ENCODE assay signal across 13 mouse cellular contexts in genomic region chr2:26549801-26550200, GRCm38 (mm10). TPM values are rescaled to one million over a fixed set of nuclear protein-coding genes. Genes with fewer than 3 reads are reported as not detected.
DNase-seq lines count a peak whose midpoint lies in the region; ATAC-seq and TF ChIP-seq lines count a peak whose summit lies in the region.
"Had no signal": no experiment of that assay in that cellular context is flagged by ENCODE, and none has a peak within 500 bp of the region (broad histone marks: within the 10 kb centered on the region; RNA-seq: fewer than 3 reads in every experiment).

No protein-coding gene starts in this region.

- no peak overlapping the region for H3K9ac ChIP-seq in midbrain, embryonic 16.5 days (ENCODE audit: low read depth, low read length)
- no peak overlapping the region for H3K9ac ChIP-seq in liver, embryonic 15.5 days
- H3K9ac ChIP-seq: forebrain, embryonic 15.5 days; hindbrain, embryonic 13.5 days had no signal

- peak; percentile 27 to 64 for DNase-seq in heart, adult 18-20 months
- DNase-seq in heart, postnatal 36 days = no peak
- DNase-seq in midbrain, embryonic 10.5 days (ENCODE audit: low spot score) = no peak
- no peak for DNase-seq in cerebellum, adult 2 months
- DNase-seq in yolk sac, embryonic 10.5 days (ENCODE audit: low spot score) = no peak
- DNase-seq: cerebellum, adult 9-11 months had no signal

- 0 out of 2 replicates have a peak overlapping the region, but pooled peaks have one; percentile 38 for H3K27ac ChIP-seq in midbrain, embryonic 10.5 days (replicated peaks)
- H3K27ac ChIP-seq in midbrain, embryonic 16.5 days (ENCODE audit: low read length) = no peak overlapping the region
- peak overlapping the region; percentile 41; the same call in 1 of the 2 replicates for H3K27ac ChIP-seq in liver, embryonic 15.5 days (replicated peaks)
- no peak overlapping the region for H3K27ac ChIP-seq in cerebellum, adult 2 months (ENCODE audit: insufficient read depth, low read length)
- H3K27ac ChIP-seq: forebrain, embryonic 15.5 days had no signal

- no peak overlapping the region for H3K4me3 ChIP-seq in midbrain, embryonic 10.5 days
- H3K4me3 ChIP-seq in midbrain, embryonic 16.5 days (ENCODE audit: low read depth, low read length) = no peak overlapping the region
- no peak overlapping the region for H3K4me3 ChIP-seq in liver, embryonic 15.5 days (replicated peaks)
- no peak overlapping the region for H3K4me3 ChIP-seq in cerebellum, adult 2 months (replicated peaks; ENCODE audit: insufficient read depth, low read depth, low read length)
- H3K4me3 ChIP-seq: forebrain, embryonic 15.5 days; hindbrain, embryonic 13.5 days had no signal

- intact Hi-C loops in heart, postnatal 36 days (cut with DNase I) = no loop called here

- H3K4me1 ChIP-seq in midbrain, embryonic 10.5 days = peaks cover 24% of the 10 kb centered on the region
- no peaks in the 10 kb centered on the region for H3K4me1 ChIP-seq in midbrain, embryonic 16.5 days (ENCODE audit: control insufficient read depth, insufficient read depth, low read length)
- H3K4me1 ChIP-seq in liver, embryonic 15.5 days (replicated peaks) = peaks cover 34% of the 10 kb centered on the region
- peaks cover 6% of the 10 kb centered on the region for H3K4me1 ChIP-seq in cerebellum, adult 2 months (ENCODE audit: control insufficient read depth, insufficient read depth, low read length)

- H3K4me2 ChIP-seq in midbrain, embryonic 16.5 days (ENCODE audit: low read length) = no peak overlapping the region
- no peak overlapping the region for H3K4me2 ChIP-seq in liver, embryonic 15.5 days
- H3K4me2 ChIP-seq: forebrain, embryonic 15.5 days; hindbrain, embryonic 13.5 days had no signal

- no peaks in the 10 kb centered on the region for H3K36me3 ChIP-seq in midbrain, embryonic 10.5 days
- H3K36me3 ChIP-seq in midbrain, embryonic 16.5 days (ENCODE audit: control insufficient read depth, insufficient read depth, low read length) = no peaks in the 10 kb centered on the region
- H3K36me3 ChIP-seq in liver, embryonic 15.5 days (replicated peaks) = no peaks in the 10 kb centered on the region
- H3K36me3 ChIP-seq: forebrain, embryonic 15.5 days; hindbrain, embryonic 13.5 days had no signal

- 90% methylated on average over 10 of the region's 10 CpGs for WGBS in midbrain, embryonic 10.5 days
- 83% methylated on average over 10 of the region's 10 CpGs for WGBS in midbrain, embryonic 16.5 days
- WGBS in liver, embryonic 15.5 days (ENCODE audit: insufficient replicate concordance) = 23% methylated on average over 10 of the region's 10 CpGs
- WGBS in cerebellum, adult 2 months = 84% methylated on average over 10 of the region's 10 CpGs

- no peak for ATAC-seq in midbrain, embryonic 16.5 days
- ATAC-seq in liver, embryonic 15.5 days (ENCODE audit: insufficient read depth) = peak; percentile 51
- ATAC-seq in monocyte, adult 5-6 weeks (replicated peaks; ENCODE audit: insufficient number of reproducible peaks, low FRiP score, low TSS enrichment, poor library complexity, severe bottlenecking) = peak; percentile 87
- ATAC-seq: forebrain, embryonic 15.5 days had no signal

- TF ChIP-seq CTCF in cerebellum, adult 2 months (IDR thresholded peaks at IDR 0.05; ENCODE audit: borderline replicate concordance, insufficient read depth, low read depth, low read length) = no peak

- no peaks in the 10 kb centered on the region; the same call in none of the 2 replicates for H3K27me3 ChIP-seq in midbrain, embryonic 10.5 days (ENCODE audit: low read depth, poor library complexity, severe bottlenecking)
- H3K27me3 ChIP-seq in midbrain, embryonic 16.5 days (ENCODE audit: control insufficient read depth, insufficient read depth, low read depth, low read length) = no peaks in the 10 kb centered on the region
- H3K27me3 ChIP-seq in liver, embryonic 15.5 days = peaks cover 4% of the 10 kb centered on the region; the same call in 1 of the 2 replicates
- H3K27me3 ChIP-seq in cerebellum, adult 2 months (ENCODE audit: control insufficient read depth, insufficient read depth, low read length) = no peaks in the 10 kb centered on the region
- H3K27me3 ChIP-seq: forebrain, embryonic 15.5 days; hindbrain, embryonic 13.5 days had no signal

- no peak for TF ChIP-seq POLR2A in cerebellum, adult 2 months (IDR thresholded peaks at IDR 0.05; ENCODE audit: borderline replicate concordance, insufficient read depth, low read length)

- H3K9me3 ChIP-seq in midbrain, embryonic 10.5 days (replicated peaks) = no peaks in the 10 kb centered on the region
- no peaks in the 10 kb centered on the region for H3K9me3 ChIP-seq in midbrain, embryonic 16.5 days (replicated peaks; ENCODE audit: control insufficient read depth, low read length, poor library complexity, severe bottlenecking)
- H3K9me3 ChIP-seq in liver, embryonic 15.5 days (replicated peaks) = no peaks in the 10 kb centered on the region
- H3K9me3 ChIP-seq: forebrain, embryonic 15.5 days; hindbrain, embryonic 13.5 days had no signal

RNA-seq across cellular contexts. Expression of gene Egfl7, which starts 30.0 kb away (rescaled TPM):
- 10 to 100 TPM; 94.2 to 94.8 TPM for total RNA-seq in heart, adult 18-20 months (2021)
- total RNA-seq in heart, postnatal 36 days (2021) = 100 to 1,000 TPM; 146 to 183 TPM
- 68.5 and 85.7 TPM in 2 replicates for polyA plus RNA-seq in midbrain, embryonic 10.5 days (2016; fragmentation: Nextera tagmentation; extraction: Ambion mirVana)
- polyA plus RNA-seq in midbrain, embryonic 16.5 days (2015; fragmentation: Nextera tagmentation; extraction: Ambion mirVana) = 62.0 and 64.4 TPM in 2 replicates
- polyA plus RNA-seq in liver, embryonic 15.5 days (2015; fragmentation: Nextera tagmentation; extraction: Ambion mirVana) = 55.1 and 64.6 TPM in 2 replicates
- total RNA-seq in monocyte, adult 5-6 weeks (2017) = not detected in 3 replicates
- polyA plus RNA-seq in cerebellum, adult 2 months (2012; rRNA removed) = 87.1 and 93.0 TPM in 2 replicates

RNA-seq across cellular contexts. Expression of gene Notch1, which starts 33.3 kb away (rescaled TPM):
- 10 to 100 TPM; 29.8 to 30.5 TPM for total RNA-seq in heart, adult 18-20 months (2021)
- total RNA-seq in heart, postnatal 36 days (2021) = 10 to 100 TPM; 29.5 to 34.0 TPM
- polyA plus RNA-seq in midbrain, embryonic 10.5 days (2016; fragmentation: Nextera tagmentation; extraction: Ambion mirVana) = 30.1 and 38.3 TPM in 2 replicates
- 10.7 and 11.4 TPM in 2 replicates for polyA plus RNA-seq in midbrain, embryonic 16.5 days (2015; fragmentation: Nextera tagmentation; extraction: Ambion mirVana)
- polyA plus RNA-seq in liver, embryonic 15.5 days (2015; fragmentation: Nextera tagmentation; extraction: Ambion mirVana) = 2.8 and 3.1 TPM in 2 replicates
- total RNA-seq in monocyte, adult 5-6 weeks (2017) = 11.6 to 22.2 TPM (median 13.8 TPM) in 3 replicates
- polyA plus RNA-seq in cerebellum, adult 2 months (2012; rRNA removed) = 10.5 and 11.6 TPM in 2 replicates

RNA-seq across cellular contexts. Expression of gene Gm20532, which starts 36.6 kb away (rescaled TPM):
- total RNA-seq in heart, adult 18-20 months (2021) = not detected
- not detected for total RNA-seq in heart, postnatal 36 days (2021)
- not detected in 2 replicates for polyA plus RNA-seq in midbrain, embryonic 10.5 days (2016; fragmentation: Nextera tagmentation; extraction: Ambion mirVana)
- polyA plus RNA-seq in midbrain, embryonic 16.5 days (2015; fragmentation: Nextera tagmentation; extraction: Ambion mirVana) = 0.30 TPM in 1 of 2 replicates, not detected in the other
- polyA plus RNA-seq in liver, embryonic 15.5 days (2015; fragmentation: Nextera tagmentation; extraction: Ambion mirVana) = not detected in 2 replicates
- total RNA-seq in monocyte, adult 5-6 weeks (2017) = not detected in 3 replicates
- not detected in 2 replicates for polyA plus RNA-seq in cerebellum, adult 2 months (2012; rRNA removed)
- total RNA-seq: left cerebral cortex, adult 18-20 months; megakaryocyte-erythroid progenitor cell, adult 5-6 weeks had no signal
- polyA plus RNA-seq: forebrain, embryonic 15.5 days; hindbrain, embryonic 13.5 days had no signal

RNA-seq across cellular contexts. Expression of gene Agpat2, which starts 54.4 kb away (rescaled TPM):
- total RNA-seq in heart, adult 18-20 months (2021) = 10 to 100 TPM; 53.9 to 88.6 TPM
- total RNA-seq in heart, postnatal 36 days (2021) = 10 to 100 TPM; 69.1 to 71.6 TPM
- polyA plus RNA-seq in midbrain, embryonic 10.5 days (2016; fragmentation: Nextera tagmentation; extraction: Ambion mirVana) = 9.0 and 10.6 TPM in 2 replicates
- polyA plus RNA-seq in midbrain, embryonic 16.5 days (2015; fragmentation: Nextera tagmentation; extraction: Ambion mirVana) = 4.0 and 4.1 TPM in 2 replicates
- polyA plus RNA-seq in liver, embryonic 15.5 days (2015; fragmentation: Nextera tagmentation; extraction: Ambion mirVana) = 55.6 and 63.7 TPM in 2 replicates
- 24.2 to 27.3 TPM (median 25.1 TPM) in 3 replicates for total RNA-seq in monocyte, adult 5-6 weeks (2017)
- 2.1 and 2.6 TPM in 2 replicates for polyA plus RNA-seq in cerebellum, adult 2 months (2012; rRNA removed)

Comparison
In these comparisons a context has a peak if more than half of its experiments do, and no peak if none do; other contexts are left out.
1. DNase-seq: peak in heart, adult 18-20 months (2 of 2); none in heart, postnatal 36 days (0 of 2), midbrain, embryonic 10.5 days (single experiment), cerebellum, adult 2 months (0 of 2) and yolk sac, embryonic 10.5 days (single experiment).
2. H3K27ac ChIP-seq: peak in midbrain, embryonic 10.5 days (single experiment) and liver, embryonic 15.5 days (single experiment); none in midbrain, embryonic 16.5 days (single experiment) and cerebellum, adult 2 months (single experiment).